Mouse (Mus musculus): Measurements from ENCODE around the gene Tenm1.

DNA sequence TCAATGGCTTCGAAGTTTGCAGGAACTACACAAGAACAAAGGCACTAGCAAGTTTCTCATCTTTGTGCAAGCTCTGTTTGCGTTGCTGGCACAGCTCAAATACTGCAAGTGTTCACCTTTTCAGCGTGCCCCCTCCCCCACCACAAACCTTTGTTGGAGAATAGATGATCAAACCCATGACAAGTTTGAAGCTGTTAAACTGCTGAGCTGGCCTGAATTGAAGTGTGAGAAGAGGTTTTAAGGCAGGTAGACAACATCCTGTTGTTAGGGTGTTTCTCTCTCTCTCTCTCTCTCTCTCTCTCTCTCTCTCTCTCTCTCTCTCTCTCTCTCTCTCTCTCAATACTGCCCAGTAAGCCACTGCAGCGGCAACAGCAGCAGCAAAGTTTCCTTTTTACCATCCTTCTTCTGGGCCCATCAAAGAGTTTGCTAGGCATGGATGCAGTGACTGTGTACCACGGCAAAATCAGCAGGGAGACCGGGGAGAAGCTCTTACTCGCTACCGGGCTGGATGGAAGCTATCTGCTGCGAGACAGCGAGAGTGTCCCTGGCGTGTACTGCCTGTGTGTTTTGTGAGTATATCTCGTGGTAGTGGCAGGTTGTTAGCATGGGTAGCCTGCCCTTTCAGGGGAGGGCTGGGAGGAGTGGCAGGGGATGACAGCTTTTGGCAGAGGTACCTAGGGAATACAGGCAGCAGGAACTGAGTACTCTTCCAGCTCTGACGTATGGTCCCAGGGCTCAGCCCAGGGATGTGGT is 926.5 kb downstream of the Tenm1 start, which contains the start of gene Sh2d1a:
- TF ChIP-seq CTCF (IDR thresholded peaks at IDR 0.05; ENCODE audit: low read depth) (no peak), EP300 (IDR thresholded peaks at IDR 0.05; ENCODE audit: low read depth) (no peak)
